Mouse (Mus musculus) cerebellum, postnatal 10 days (tissue): ENCODE data around the gene Sipa1l2.

Experiments used
- DNase-seq, 2 experiments: peaks; one replicate each; pipeline ENCODE4 v3.0.0; 2021; ENCODE audit warnings: mixed read lengths in 2 of 2

Sipa1l2 gene

GRCm38 (mm10) chr8:125512561-125512960 lies 57.0 kb downstream of the Sipa1l2 start:
- DNase-seq, result no peak

GRCm38 (mm10) chr8:125510861-125511668 lies 58.5 kb downstream of the Sipa1l2 start:
- no peak for DNase-seq

GRCm38 (mm10) chr8:125509776-125510175 lies 59.8 kb downstream of the Sipa1l2 start:
- peak; percentile 68 to 75 for DNase-seq

GRCm38 (mm10) chr8:125509175-125509574 lies 60.4 kb downstream of the Sipa1l2 start:
- DNase-seq, result peak; percentile 57 to 58

- DNase-seq, result no peak
These were observed 62.3 kb downstream of the Sipa1l2 start for GRCm38 (mm10) chr8:125507291-125507690.

- DNase-seq, result peak; percentile 70 to 77
These were observed 64.9 kb downstream of the Sipa1l2 start for GRCm38 (mm10) chr8:125504605-125505257.

- no peak for DNase-seq
These were observed 65.8 kb downstream of the Sipa1l2 start for GRCm38 (mm10) chr8:125503808-125504207.

- DNase-seq, result no peak
These were observed 66.8 kb downstream of the Sipa1l2 start for GRCm38 (mm10) chr8:125502828-125503227.

GRCm38 (mm10) chr8:125500005-125500404 lies 69.6 kb downstream of the Sipa1l2 start:
- no peak for DNase-seq

GRCm38 (mm10) chr8:125498508-125498907 lies 71.1 kb downstream of the Sipa1l2 start:
- DNase-seq, result no peak

- peak in 1 of 2 experiments; percentile 38 for DNase-seq
These were observed 74.1 kb downstream of the Sipa1l2 start for GRCm38 (mm10) chr8:125495545-125495944.

- no peak for DNase-seq
These were observed 76.3 kb downstream of the Sipa1l2 start for GRCm38 (mm10) chr8:125493254-125493815.

GRCm38 (mm10) chr8:125492416-125492815 lies 77.2 kb downstream of the Sipa1l2 start:
- no peak for DNase-seq

GRCm38 (mm10) chr8:125488747-125489146 lies 80.9 kb downstream of the Sipa1l2 start:
- peak in 1 of 2 experiments; percentile 48 for DNase-seq

- DNase-seq, result no peak
These were observed 83.9 kb downstream of the Sipa1l2 start for GRCm38 (mm10) chr8:125485715-125486114.

- DNase-seq, result no peak
These were observed 84.9 kb downstream of the Sipa1l2 start for GRCm38 (mm10) chr8:125484530-125485196.

GRCm38 (mm10) chr8:125482491-125483096 lies 87.0 kb downstream of the Sipa1l2 start:
- DNase-seq, result no peak

GRCm38 (mm10) chr8:125474876-125475275 lies 94.7 kb downstream of the Sipa1l2 start:
- DNase-seq, result peak; percentile 87 to 89

GRCm38 (mm10) chr8:125471374-125471773 lies 98.2 kb downstream of the Sipa1l2 start:
- DNase-seq, result no peak

- DNase-seq, result no peak
These were observed 104.3 kb downstream of the Sipa1l2 start for GRCm38 (mm10) chr8:125465156-125465821.

- no peak for DNase-seq
These were observed 106.7 kb downstream of the Sipa1l2 start for GRCm38 (mm10) chr8:125462901-125463300.

GRCm38 (mm10) chr8:125461504-125461903 lies 108.1 kb downstream of the Sipa1l2 start:
- DNase-seq, result no peak
